Mouse (Mus musculus) stomach, embryonic 14.5 days (tissue): ENCODE data around the gene Lyrm9. TPM values are rescaled to one million over a fixed set of nuclear protein-coding genes. Genes with fewer than 3 reads are reported as not detected.

ENCODE experiments used
- ATAC-seq: fragments of 200-750 bp; cut with Nextera tagmentation; 2 replicates; pipeline ENCODE4 v1.8.0; 2017; ENCODE audit warnings: low read depth, moderate TSS enrichment; ENCODE audit not compliant: insufficient number of reproducible peaks, insufficient read depth, low FRiP score
- H3K27ac ChIP-seq: fragments of 300-500 bp; sonication (generic); 2 replicates; pipeline ENCODE4 v1.5.1; 2014; ENCODE audit warnings: mild to moderate bottlenecking, low read length, moderate library complexity, mixed read lengths
- H3K27me3 ChIP-seq: fragments of 300-500 bp; sonication (generic); 2 replicates; pipeline ENCODE4 v1.6.1; 2014; ENCODE audit warnings: low read length, control low read depth, mixed read lengths; ENCODE audit not compliant: control insufficient read depth, insufficient read depth
- H3K36me3 ChIP-seq: fragments of 300-500 bp; sonication (generic); 2 replicates; pipeline ENCODE4 v1.6.1; 2014; ENCODE audit warnings: mild to moderate bottlenecking, control low read depth, low read length, moderate library complexity, mixed read lengths; ENCODE audit not compliant: control insufficient read depth, insufficient read depth
- H3K4me1 ChIP-seq: fragments of 300-500 bp; sonication (generic); 2 replicates; pipeline ENCODE4 v1.6.1; 2014; ENCODE audit warnings: low read length, control low read depth, mixed read lengths; ENCODE audit not compliant: control insufficient read depth, insufficient read depth
- H3K4me2 ChIP-seq: fragments of 300-500 bp; sonication (generic); replicated peaks from 2 replicates; pipeline ENCODE4 v1.6.1; 2014; ENCODE audit warnings: low read depth, low read length, control low read depth
- H3K4me3 ChIP-seq: fragments of 300-500 bp; sonication (generic); 2 replicates; pipeline ENCODE4 v1.5.1; 2014; ENCODE audit warnings: low read depth, low read length, control low read depth
- H3K9ac ChIP-seq: fragments of 300-500 bp; sonication (generic); replicated peaks from 2 replicates; pipeline ENCODE4 v1.6.1; 2014; ENCODE audit warnings: low read depth, mild to moderate bottlenecking, control low read depth, low read length, moderate library complexity, mixed read lengths
- H3K9me3 ChIP-seq: fragments of 300-500 bp; sonication (generic); 2 replicates; pipeline ENCODE4 v1.6.1; 2016; ENCODE audit warnings: low read depth, low read length, control low read depth; ENCODE audit not compliant: control insufficient read depth
- WGBS: fragments of 180-500 bp; shearing (Covaris S2); extraction: QIAGEN DNeasy Blood & Tissue Kit; methylation state at CpG from one replicate; pipeline ENCODE4 v1.1.7; 2014; 5-methylcytosine and 5-hydroxymethylcytosine counted together
- polyA plus RNA-seq: library from polyadenylated mRNA; unstranded; fragments of >200 nt; fragmentation: Nextera tagmentation; extraction: Ambion mirVana; gene quantifications from 2 replicates; pipeline ENCODE4 v1.2.1, GENCODE M21; 2014

Lyrm9 gene
- polyA plus RNA-seq, 1 experiment from 2014 or later: 11.9 TPM

- H3K36me3 ChIP-seq: no peaks in the 10 kb centered on the region
- no peak overlapping the region for H3K27ac ChIP-seq
- WGBS: 68% methylated on average over 6 of the region's 6 CpGs
- H3K4me2 ChIP-seq: no peak overlapping the region
- no peaks in the 10 kb centered on the region for H3K4me1 ChIP-seq
- H3K9me3 ChIP-seq: no peaks in the 10 kb centered on the region
- H3K27me3 ChIP-seq: no peaks in the 10 kb centered on the region
- H3K9ac ChIP-seq: no peak overlapping the region
- H3K4me3 ChIP-seq: no peak overlapping the region
- ATAC-seq: no peak
These were observed 21.2 kb upstream of the Lyrm9 start for GRCm38 (mm10) chr11:78805198-78805597.

DNA sequence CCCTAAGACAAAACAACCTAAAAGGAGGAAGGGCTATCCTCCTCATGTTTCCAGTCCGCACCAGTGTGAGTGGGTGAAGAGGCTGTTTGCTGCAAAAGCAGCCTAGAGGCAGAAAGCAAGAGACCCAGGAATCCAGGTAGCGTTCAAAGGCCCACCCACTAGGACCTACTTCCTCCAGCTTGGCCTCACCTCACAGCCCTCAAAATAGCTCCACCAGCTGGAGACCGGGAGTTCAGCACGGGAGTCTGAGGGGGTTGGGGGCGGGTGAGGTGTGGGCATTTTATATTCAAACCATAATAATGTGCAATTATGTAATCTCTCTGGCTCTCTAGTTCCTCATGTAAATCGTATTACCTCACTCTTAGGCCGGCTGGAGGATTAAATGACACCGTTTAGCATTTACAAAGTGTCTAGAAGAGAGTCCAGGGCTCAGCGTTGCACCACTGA is 20.7 kb upstream of the Lyrm9 start:
- Histone ChIP-seq H3K4me2 (no peak overlapping the region), H3K27me3 (no peaks in the 10 kb centered on the region), H3K9me3 (no peaks in the 10 kb centered on the region), H3K9ac (no peak overlapping the region), H3K4me3 (no peak overlapping the region), H3K27ac (no peak overlapping the region), H3K36me3 (no peaks in the 10 kb centered on the region), H3K4me1 (no peaks in the 10 kb centered on the region)
- ATAC-seq: no peak
- 48% methylated on average over 9 of the region's 9 CpGs for WGBS

GRCm38 (mm10) chr11:78807341-78808108 is 18.9 kb upstream of the Lyrm9 start:
- Histone ChIP-seq H3K36me3 (no peaks in the 10 kb centered on the region), H3K27me3 (no peaks in the 10 kb centered on the region), H3K4me3 (no peak overlapping the region), H3K27ac (no peak overlapping the region), H3K9me3 (no peaks in the 10 kb centered on the region), H3K9ac (no peak overlapping the region), H3K4me1 (no peaks in the 10 kb centered on the region), H3K4me2 (no peak overlapping the region)
- ATAC-seq: no peak
- WGBS: 58% methylated on average over 6 of the region's 6 CpGs

- H3K36me3 ChIP-seq: no peaks in the 10 kb centered on the region
- no peak overlapping the region for H3K4me3 ChIP-seq
- no peak for ATAC-seq
- H3K4me2 ChIP-seq: no peak overlapping the region
- no peaks in the 10 kb centered on the region for H3K27me3 ChIP-seq
- H3K27ac ChIP-seq: no peak overlapping the region
- H3K9me3 ChIP-seq: no peaks in the 10 kb centered on the region
- H3K9ac ChIP-seq: no peak overlapping the region
- H3K4me1 ChIP-seq: peaks cover 5% of the 10 kb centered on the region; the same call in 1 of the 2 replicates
These were observed 17.0 kb upstream of the Lyrm9 start for GRCm38 (mm10) chr11:78809398-78809797.

- WGBS: 52% methylated on average over 7 of the region's 7 CpGs
These were observed 11.9 kb upstream of the Lyrm9 start for GRCm38 (mm10) chr11:78814461-78814941.

DNA sequence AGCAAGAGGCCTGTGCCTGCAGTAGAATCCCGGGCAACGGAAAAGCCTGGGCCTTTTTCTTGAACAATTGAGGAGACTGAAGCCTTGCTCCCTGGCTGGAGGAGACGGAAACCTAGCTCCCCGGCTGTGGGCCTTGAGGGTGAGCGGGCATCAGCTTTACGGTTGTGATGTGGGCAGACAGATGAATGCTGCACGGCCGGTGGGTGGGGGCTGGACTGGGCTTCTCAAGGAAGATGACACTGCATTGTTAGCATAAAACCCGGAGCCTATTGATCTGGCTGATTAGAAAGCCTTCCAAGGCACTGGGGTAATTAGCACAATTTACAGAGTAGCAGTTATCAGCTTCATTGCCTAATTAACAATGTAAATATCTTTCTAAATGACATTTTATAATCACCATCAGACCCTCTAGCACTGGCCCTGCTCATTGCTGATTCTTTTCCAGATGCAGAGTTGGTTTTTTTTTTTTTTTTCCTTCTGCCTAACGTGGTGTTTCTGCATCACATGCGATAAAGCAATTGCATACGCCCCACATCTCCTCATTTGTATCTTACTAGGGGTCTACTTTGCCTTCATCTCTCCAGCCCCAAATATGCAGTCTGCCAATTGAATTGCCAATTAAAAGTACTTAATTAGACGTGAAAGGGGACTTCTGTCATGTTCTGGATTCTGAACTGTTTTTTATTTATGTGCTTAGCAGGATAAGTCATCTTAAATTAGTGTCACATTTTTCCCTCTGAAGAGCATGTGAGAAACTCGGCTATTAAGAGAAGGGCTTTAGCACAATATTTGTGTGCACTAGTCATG is 10.2 kb upstream of the Lyrm9 start:
- Histone ChIP-seq H3K4me2 (no peak overlapping the region), H3K27ac (no peak overlapping the region), H3K9me3 (no peaks in the 10 kb centered on the region), H3K36me3 (no peaks in the 10 kb centered on the region), H3K4me3 (no peak overlapping the region), H3K9ac (no peak overlapping the region), H3K27me3 (no peaks in the 10 kb centered on the region), H3K4me1 (peaks cover 5% of the 10 kb centered on the region; the same call in 1 of the 2 replicates)
- WGBS: 74% methylated on average over 14 of the region's 14 CpGs
- no peak for ATAC-seq

More at GRCm38 (mm10) chr11:78814461-78814941, 11.9 kb upstream of the Lyrm9 start:
- no peaks in the 10 kb centered on the region for H3K27me3 ChIP-seq
- H3K4me2 ChIP-seq: no peak overlapping the region
- no peaks in the 10 kb centered on the region for H3K9me3 ChIP-seq
- no peak overlapping the region for H3K27ac ChIP-seq
- H3K9ac ChIP-seq: no peak overlapping the region
- H3K4me3 ChIP-seq: no peak overlapping the region
- peaks cover 5% of the 10 kb centered on the region; the same call in 1 of the 2 replicates for H3K4me1 ChIP-seq
- no peaks in the 10 kb centered on the region for H3K36me3 ChIP-seq
- ATAC-seq: no peak

GRCm38 (mm10) chr11:78817311-78818022 is 8.9 kb upstream of the Lyrm9 start:
- H3K27ac ChIP-seq: no peak overlapping the region
- H3K4me2 ChIP-seq: no peak overlapping the region
- no peak for ATAC-seq
- no peaks in the 10 kb centered on the region for H3K27me3 ChIP-seq
- 76% methylated on average over 11 of the region's 11 CpGs for WGBS
- H3K9ac ChIP-seq: no peak overlapping the region
- no peaks in the 10 kb centered on the region for H3K36me3 ChIP-seq
- H3K9me3 ChIP-seq: no peaks in the 10 kb centered on the region
- peaks cover 5% of the 10 kb centered on the region; the same call in 1 of the 2 replicates for H3K4me1 ChIP-seq
- H3K4me3 ChIP-seq: no peak overlapping the region

DNA sequence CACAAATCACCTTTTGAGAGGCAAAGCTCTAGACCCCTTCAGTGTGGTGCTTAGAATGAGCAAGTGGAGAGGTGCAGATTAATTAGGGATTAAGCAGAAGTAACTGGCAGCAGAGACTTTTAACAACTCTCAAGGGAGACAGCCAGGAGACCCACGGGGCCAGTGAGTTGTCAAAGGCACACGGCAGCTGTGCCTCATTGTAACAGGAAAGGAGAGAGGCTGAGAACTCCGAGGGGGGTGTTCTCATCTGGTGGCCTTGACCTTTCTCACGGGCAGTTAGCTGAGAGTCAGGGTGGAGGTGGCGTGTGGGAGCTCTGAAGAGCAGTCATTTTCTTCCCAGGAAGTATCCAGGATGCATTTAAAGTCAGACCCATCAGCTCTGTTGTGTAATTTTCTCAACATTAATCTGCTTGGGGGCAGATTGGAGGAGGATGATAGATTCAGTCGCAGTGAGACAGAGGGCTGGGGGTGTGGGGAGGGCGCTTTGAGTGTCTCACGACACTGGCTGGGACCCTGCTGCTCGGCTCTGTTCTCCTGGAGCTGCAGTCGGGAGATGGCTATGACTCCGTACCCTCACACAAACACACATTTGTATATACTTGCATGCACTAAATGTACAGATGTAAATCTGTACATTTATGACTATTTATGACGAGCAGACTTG is 5.9 kb upstream of the Lyrm9 start:
- Histone ChIP-seq H3K4me1 (no peaks in the 10 kb centered on the region), H3K4me2 (no peak overlapping the region), H3K9ac (no peak overlapping the region), H3K4me3 (no peak overlapping the region), H3K36me3 (no peaks in the 10 kb centered on the region), H3K27ac (no peak overlapping the region), H3K9me3 (no peaks in the 10 kb centered on the region), H3K27me3 (no peaks in the 10 kb centered on the region)
- WGBS: 24% methylated on average over 12 of the region's 12 CpGs
- no peak for ATAC-seq
